Mouse (Mus musculus): Measurements from ENCODE around the gene Akt1. TPM values are rescaled to one million over a fixed set of nuclear protein-coding genes. Genes with fewer than 3 reads are reported as not detected.

The Akt1 gene
- polyA plus RNA-seq, 1 experiment from 2014 or later, result 26.7 TPM

DNA sequence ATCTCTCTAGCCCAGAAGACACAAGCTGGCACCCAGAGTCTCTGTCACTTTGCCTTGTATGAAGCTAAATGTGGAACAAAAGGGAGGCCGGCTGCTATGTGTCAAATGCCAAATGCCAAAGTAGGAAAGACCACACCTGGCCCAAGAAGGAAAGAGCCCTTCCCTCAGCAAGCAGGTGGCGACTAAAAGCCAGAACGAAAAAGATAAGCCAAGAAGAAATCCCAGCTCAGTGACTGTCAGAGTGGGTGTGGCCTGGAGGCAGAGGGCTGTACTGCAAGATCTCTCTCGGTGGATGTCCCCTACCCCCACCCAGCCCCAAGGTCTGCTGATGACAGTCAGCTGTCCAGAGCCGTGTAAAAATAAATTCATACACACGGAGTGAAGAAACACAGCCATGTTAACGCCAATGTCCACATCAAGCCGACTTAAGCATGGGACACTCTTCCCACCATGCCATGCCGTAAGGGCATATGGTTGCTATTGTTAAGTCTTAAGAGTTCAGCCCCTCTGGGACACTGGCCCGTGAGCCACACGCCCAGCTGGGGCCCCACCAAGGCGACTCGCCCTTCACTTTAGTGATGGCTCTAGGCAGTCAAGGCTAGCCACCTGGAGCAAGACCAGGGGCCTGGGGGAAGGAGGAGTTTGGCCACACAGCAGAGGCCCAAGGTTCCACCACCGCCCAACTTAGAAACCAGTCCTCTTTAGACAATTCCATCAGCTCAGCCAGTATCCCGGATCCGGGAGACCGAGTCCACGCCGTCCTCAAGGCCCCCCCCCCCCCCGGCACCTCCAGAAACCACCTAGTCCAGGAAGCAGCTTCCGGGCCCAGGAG lies 1.7 kb downstream of the Akt1 start:
- H3K27me3 ChIP-seq (ENCODE audit: insufficient read depth, low read length), result peaks cover 3% of the 10 kb centered on the region; the same call in 1 of the 2 replicates
- H3K4me2 ChIP-seq (ENCODE audit: low read depth, low read length), result peak overlapping the region; percentile 97
- H3K9ac ChIP-seq (replicated peaks), result peak overlapping the region; percentile 99
- H3K27ac ChIP-seq (ENCODE audit: low read depth), result peak overlapping the region; percentile 94
- TF ChIP-seq CTCF (IDR thresholded peaks at IDR 0.05; ENCODE audit: low read depth) (peak; percentile 14; the same call in 1 of the 2 replicates), EP300 (IDR thresholded peaks at IDR 0.05; ENCODE audit: low read depth) (no peak)
- ATAC-seq (no peak), DNase-seq (peak; percentile 49)
- H3K36me3 ChIP-seq (replicated peaks; ENCODE audit: insufficient read depth, low read length), result peaks cover 28% of the 10 kb centered on the region
- no peaks in the 10 kb centered on the region for H3K9me3 ChIP-seq (ENCODE audit: low read length)
- WGBS (ENCODE audit: insufficient replicate concordance), result 6% methylated on average over 21 of the region's 21 CpGs
- peak overlapping the region; percentile 90 for H3K4me3 ChIP-seq (ENCODE audit: low read depth, low read length)
- peaks cover 59% of the 10 kb centered on the region for H3K4me1 ChIP-seq (ENCODE audit: insufficient read depth)

- H3K4me3 ChIP-seq (ENCODE audit: low read depth, low read length), result no peak overlapping the region
- ATAC-seq (no peak), DNase-seq (no peak)
- peak overlapping the region; percentile 97 for H3K4me2 ChIP-seq (ENCODE audit: low read depth, low read length)
- H3K9ac ChIP-seq (replicated peaks), result no peak overlapping the region
- H3K27ac ChIP-seq (ENCODE audit: low read depth), result 0 out of 2 replicates have a peak overlapping the region, but pooled peaks have one; percentile 64
- peak; percentile 25; the same call in 1 of the 2 replicates for TF ChIP-seq CTCF (IDR thresholded peaks at IDR 0.05; ENCODE audit: low read depth)
- TF ChIP-seq EP300 (IDR thresholded peaks at IDR 0.05; ENCODE audit: low read depth), result no peak
- H3K9me3 ChIP-seq (ENCODE audit: low read length), result no peaks in the 10 kb centered on the region
- peaks cover 28% of the 10 kb centered on the region for H3K36me3 ChIP-seq (replicated peaks; ENCODE audit: insufficient read depth, low read length)
- peaks cover 60% of the 10 kb centered on the region for H3K4me1 ChIP-seq (ENCODE audit: insufficient read depth)
- 72% methylated on average over 7 of the region's 7 CpGs for WGBS (ENCODE audit: insufficient replicate concordance)
- H3K27me3 ChIP-seq (ENCODE audit: insufficient read depth, low read length), result no peaks in the 10 kb centered on the region
These were observed 2.8 kb downstream of the Akt1 start for GRCm38 (mm10) chr12:112671891-112672290.

DNA sequence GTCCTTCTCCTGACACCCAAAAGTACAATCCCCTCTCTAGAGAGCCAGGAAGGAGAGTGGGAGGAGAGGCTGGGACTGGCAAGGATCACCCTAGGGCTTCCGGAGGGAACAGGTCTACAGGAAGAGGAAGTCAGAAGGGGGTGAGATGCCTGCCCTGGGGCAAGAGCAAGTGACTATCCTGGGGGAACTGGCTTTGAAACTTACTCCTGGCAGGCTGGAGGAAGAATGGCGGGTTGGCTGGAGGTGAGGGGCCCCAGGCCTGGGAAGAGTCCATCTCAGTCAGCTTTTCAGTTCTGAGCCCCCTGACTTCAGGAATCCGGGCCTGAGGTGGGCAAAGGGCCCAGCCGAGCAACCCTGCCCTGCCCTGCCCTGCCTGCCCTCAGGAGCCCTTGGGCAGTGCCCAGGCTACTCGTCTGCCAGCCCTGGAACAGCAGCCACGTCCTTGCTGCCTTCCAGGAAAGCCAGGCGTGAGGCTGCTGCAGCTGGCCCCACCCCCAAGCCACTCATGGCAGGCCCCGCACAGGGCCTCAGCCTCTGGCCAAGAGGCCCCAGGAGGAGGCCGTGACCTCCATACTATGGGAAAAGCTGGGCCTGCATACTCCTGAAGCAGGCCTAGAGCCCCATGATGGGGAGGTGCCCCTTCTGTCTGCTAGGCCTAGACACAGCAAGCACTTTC lies 3.8 kb downstream of the Akt1 start:
- TF ChIP-seq CTCF (IDR thresholded peaks at IDR 0.05; ENCODE audit: low read depth), result no peak
- no peak overlapping the region for H3K4me3 ChIP-seq (ENCODE audit: low read depth, low read length)
- H3K36me3 ChIP-seq (replicated peaks; ENCODE audit: insufficient read depth, low read length), result peaks cover 31% of the 10 kb centered on the region
- H3K27me3 ChIP-seq (ENCODE audit: insufficient read depth, low read length), result no peaks in the 10 kb centered on the region
- peak overlapping the region; percentile 97; the same call in 1 of the 2 replicates for H3K4me2 ChIP-seq (ENCODE audit: low read depth, low read length)
- 56% methylated on average over 9 of the region's 9 CpGs for WGBS (ENCODE audit: insufficient replicate concordance)
- peak overlapping the region; percentile 64; the same call in 1 of the 2 replicates for H3K27ac ChIP-seq (ENCODE audit: low read depth)
- H3K4me1 ChIP-seq (ENCODE audit: insufficient read depth), result peaks cover 61% of the 10 kb centered on the region
- ATAC-seq, result no peak
- DNase-seq, result no peak
- no peaks in the 10 kb centered on the region for H3K9me3 ChIP-seq (ENCODE audit: low read length)
- peak overlapping the region; percentile 21; the same call in 1 of the 2 replicates for H3K9ac ChIP-seq (replicated peaks)

- Histone ChIP-seq H3K36me3 (replicated peaks; ENCODE audit: insufficient read depth, low read length) (peaks cover 37% of the 10 kb centered on the region), H3K4me1 (ENCODE audit: insufficient read depth) (peaks cover 46% of the 10 kb centered on the region), H3K4me2 (ENCODE audit: low read depth, low read length) (0 out of 2 replicates have a peak overlapping the region, but pooled peaks have one; percentile 18), H3K27ac (ENCODE audit: low read depth) (peak overlapping the region; percentile 67), H3K27me3 (ENCODE audit: insufficient read depth, low read length) (no peaks in the 10 kb centered on the region), H3K4me3 (ENCODE audit: low read depth, low read length) (no peak overlapping the region), H3K9me3 (ENCODE audit: low read length) (no peaks in the 10 kb centered on the region), H3K9ac (replicated peaks) (0 out of 2 replicates have a peak overlapping the region, but pooled peaks have one; percentile 21)
- peak; percentile 44 for DNase-seq
- no peak for TF ChIP-seq CTCF (IDR thresholded peaks at IDR 0.05; ENCODE audit: low read depth)
- no peak for TF ChIP-seq EP300 (IDR thresholded peaks at IDR 0.05; ENCODE audit: low read depth)
- peak; percentile 25 for ATAC-seq
- 66% methylated on average over 10 of the region's 10 CpGs for WGBS (ENCODE audit: insufficient replicate concordance)
These were observed 6.9 kb downstream of the Akt1 start for GRCm38 (mm10) chr12:112667619-112668297.

DNA sequence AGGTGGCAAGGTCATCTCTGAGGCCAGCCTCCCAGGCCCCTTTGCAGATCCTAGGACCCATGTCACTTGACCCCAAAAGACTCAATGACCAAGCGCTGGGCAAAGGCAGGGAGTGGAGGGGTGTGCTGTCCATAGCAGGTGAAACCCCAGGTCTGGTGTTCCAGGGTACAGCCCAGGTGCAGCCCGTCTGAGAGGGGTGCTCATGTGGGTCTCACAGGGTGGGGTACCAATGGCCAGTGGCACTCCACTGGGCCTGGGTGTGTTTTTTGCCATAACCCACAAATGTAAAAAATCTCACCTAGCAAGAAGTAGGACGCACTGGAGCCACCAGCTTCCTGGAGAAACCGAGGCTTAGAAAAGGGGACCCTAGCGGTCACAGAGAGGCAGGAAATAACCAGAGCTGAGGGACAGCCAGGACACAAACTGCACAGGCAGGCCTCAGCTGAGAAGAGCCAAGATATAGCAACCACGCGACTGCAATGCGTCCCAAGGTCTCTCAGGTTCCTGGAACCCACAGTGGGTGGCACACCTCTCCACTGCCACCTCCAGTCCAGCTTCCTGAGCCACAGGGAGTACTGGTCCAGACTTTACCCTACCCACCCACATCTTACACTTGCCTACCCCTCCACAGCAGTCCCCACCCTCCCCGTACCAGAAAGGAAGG lies 8.7 kb downstream of the Akt1 start:
- 73% methylated on average over 9 of the region's 9 CpGs for WGBS (ENCODE audit: insufficient replicate concordance)
- no peak for TF ChIP-seq EP300 (IDR thresholded peaks at IDR 0.05; ENCODE audit: low read depth)
- no peak for TF ChIP-seq CTCF (IDR thresholded peaks at IDR 0.05; ENCODE audit: low read depth)
- H3K36me3 ChIP-seq (replicated peaks; ENCODE audit: insufficient read depth, low read length), result peaks cover 49% of the 10 kb centered on the region
- H3K4me3 ChIP-seq (ENCODE audit: low read depth, low read length), result no peak overlapping the region
- ATAC-seq (no peak), DNase-seq (no peak)
- H3K9me3 ChIP-seq (ENCODE audit: low read length), result no peaks in the 10 kb centered on the region
- H3K27me3 ChIP-seq (ENCODE audit: insufficient read depth, low read length), result no peaks in the 10 kb centered on the region
- peaks cover 30% of the 10 kb centered on the region for H3K4me1 ChIP-seq (ENCODE audit: insufficient read depth)
- H3K4me2 ChIP-seq (ENCODE audit: low read depth, low read length), result no peak overlapping the region
- no peak overlapping the region for H3K27ac ChIP-seq (ENCODE audit: low read depth)
- no peak overlapping the region for H3K9ac ChIP-seq (replicated peaks)

Measured in liver, postnatal 0 days (tissue).